Mouse (Mus musculus): ENCODE measurements around the gene Def8. TPM values are rescaled to one million over a fixed set of nuclear protein-coding genes. Genes with fewer than 3 reads are reported as not detected.

Gene Def8
- polyA plus RNA-seq, 1 experiment from 2014 or later: 49.5 TPM

DNA sequence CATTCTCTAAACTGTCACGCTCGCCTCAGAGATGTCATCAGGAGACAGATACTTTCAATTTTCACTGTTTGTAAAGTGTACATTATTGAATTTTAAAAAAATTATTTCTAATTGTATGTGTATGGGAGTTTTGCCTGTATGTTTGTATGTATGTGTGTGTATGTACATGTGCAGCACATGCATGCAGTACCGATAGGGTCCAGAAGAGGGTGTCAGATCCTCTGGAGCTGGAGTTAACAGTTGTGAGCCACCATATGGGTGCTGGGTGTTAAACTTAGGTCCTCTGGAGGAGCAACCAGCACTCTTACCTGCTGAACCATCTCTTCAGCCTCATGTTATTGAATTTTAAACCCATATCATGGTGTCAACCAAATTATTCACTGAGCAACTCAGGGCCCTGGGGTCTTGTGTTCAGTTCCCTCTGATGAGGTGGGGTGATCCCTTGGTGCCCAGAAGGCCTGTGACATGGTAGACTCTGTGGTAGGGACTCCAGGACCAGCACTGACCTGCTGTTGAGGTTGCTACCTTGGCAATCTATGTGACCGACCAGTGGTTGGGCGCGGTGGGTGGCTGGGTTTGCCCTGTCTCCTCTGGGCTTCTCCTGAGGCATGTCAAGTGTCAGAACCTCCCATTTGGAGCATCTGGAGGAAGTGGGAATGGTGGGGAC is 80.6 kb downstream of the Def8 start:
- 96% methylated on average over 6 of the region's 6 CpGs for WGBS
- no peaks in the 10 kb centered on the region for H3K9me3 ChIP-seq (replicated peaks; ENCODE audit: control insufficient read depth, low read length, poor library complexity, severe bottlenecking)
- no peaks in the 10 kb centered on the region for H3K27me3 ChIP-seq (ENCODE audit: control insufficient read depth, insufficient read depth, low read depth, low read length)
- no peak overlapping the region for H3K4me3 ChIP-seq (ENCODE audit: low read depth, low read length)
- no peak overlapping the region for H3K27ac ChIP-seq (ENCODE audit: low read length)
- H3K36me3 ChIP-seq (ENCODE audit: control insufficient read depth, insufficient read depth, low read length): peaks cover 67% of the 10 kb centered on the region
- no peaks in the 10 kb centered on the region for H3K4me1 ChIP-seq (ENCODE audit: control insufficient read depth, insufficient read depth, low read length)
- no peak for ATAC-seq
- no peak overlapping the region for H3K9ac ChIP-seq (ENCODE audit: low read depth, low read length)
- no peak overlapping the region for H3K4me2 ChIP-seq (ENCODE audit: low read length)

DNA sequence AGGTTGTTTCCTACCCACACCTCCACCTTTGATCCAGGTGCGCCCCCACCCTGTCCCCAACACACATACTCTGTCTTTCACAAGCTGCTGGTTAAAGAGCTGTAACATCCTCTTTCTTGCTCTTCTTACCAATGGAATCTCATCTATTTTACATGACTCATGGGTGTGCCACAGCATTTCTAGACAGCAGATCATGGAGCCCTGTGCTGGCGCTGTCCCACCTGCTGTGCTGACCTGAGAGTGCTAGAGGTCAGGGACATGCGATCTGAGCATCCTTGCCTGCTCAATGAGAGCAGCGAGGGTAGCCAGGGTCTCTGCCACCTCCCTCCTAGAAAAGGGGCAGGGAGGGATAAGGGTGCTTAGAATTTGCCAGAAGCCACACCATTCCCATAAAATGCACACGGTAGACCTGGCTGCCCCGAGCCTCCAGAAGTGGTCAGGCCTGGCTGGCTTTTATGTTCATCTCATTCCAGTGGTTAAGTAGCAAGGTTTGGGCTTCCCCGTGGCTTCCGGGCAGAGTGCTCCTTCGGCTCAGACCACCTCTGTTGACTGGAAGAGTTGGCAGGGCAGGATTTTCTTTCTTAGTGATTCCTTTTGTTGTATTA is 81.4 kb downstream of the Def8 start:
- Histone ChIP-seq H3K4me3 (ENCODE audit: low read depth, low read length) (no peak overlapping the region), H3K9me3 (replicated peaks; ENCODE audit: control insufficient read depth, low read length, poor library complexity, severe bottlenecking) (no peaks in the 10 kb centered on the region), H3K27ac (ENCODE audit: low read length) (no peak overlapping the region), H3K4me2 (ENCODE audit: low read length) (no peak overlapping the region), H3K36me3 (ENCODE audit: control insufficient read depth, insufficient read depth, low read length) (peaks cover 68% of the 10 kb centered on the region), H3K4me1 (ENCODE audit: control insufficient read depth, insufficient read depth, low read length) (no peaks in the 10 kb centered on the region), H3K27me3 (ENCODE audit: control insufficient read depth, insufficient read depth, low read depth, low read length) (no peaks in the 10 kb centered on the region), H3K9ac (ENCODE audit: low read depth, low read length) (no peak overlapping the region)
- 85% methylated on average over 9 of the region's 9 CpGs for WGBS
- no peak for ATAC-seq

DNA sequence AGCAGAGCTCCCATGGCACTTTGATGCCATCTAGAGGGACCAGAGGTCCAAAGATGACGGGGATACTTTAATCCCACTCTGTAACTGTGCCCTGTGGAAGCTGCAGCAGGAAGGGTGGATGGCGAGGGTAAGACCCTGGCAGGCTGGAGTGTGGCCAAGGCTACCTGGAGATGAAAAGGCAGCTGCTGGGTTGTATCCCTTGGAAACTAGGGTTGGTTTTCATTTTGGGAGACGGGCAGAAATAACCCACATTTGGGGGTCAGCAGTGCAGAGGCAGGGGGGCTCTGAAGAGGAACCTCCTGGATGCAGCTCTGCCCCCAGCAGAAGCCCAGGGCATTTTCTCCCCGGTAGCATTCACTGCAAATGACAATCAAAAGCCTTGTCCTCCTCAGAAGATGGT is 81.9 kb downstream of the Def8 start:
- Histone ChIP-seq H3K9me3 (replicated peaks; ENCODE audit: control insufficient read depth, low read length, poor library complexity, severe bottlenecking) (no peaks in the 10 kb centered on the region), H3K27ac (ENCODE audit: low read length) (no peak overlapping the region), H3K4me2 (ENCODE audit: low read length) (no peak overlapping the region), H3K27me3 (ENCODE audit: control insufficient read depth, insufficient read depth, low read depth, low read length) (no peaks in the 10 kb centered on the region), H3K36me3 (ENCODE audit: control insufficient read depth, insufficient read depth, low read length) (peaks cover 66% of the 10 kb centered on the region), H3K4me3 (ENCODE audit: low read depth, low read length) (no peak overlapping the region), H3K9ac (ENCODE audit: low read depth, low read length) (no peak overlapping the region), H3K4me1 (ENCODE audit: control insufficient read depth, insufficient read depth, low read length) (no peaks in the 10 kb centered on the region)
- ATAC-seq: no peak
- WGBS: 70% methylated on average over 4 of the region's 4 CpGs

DNA sequence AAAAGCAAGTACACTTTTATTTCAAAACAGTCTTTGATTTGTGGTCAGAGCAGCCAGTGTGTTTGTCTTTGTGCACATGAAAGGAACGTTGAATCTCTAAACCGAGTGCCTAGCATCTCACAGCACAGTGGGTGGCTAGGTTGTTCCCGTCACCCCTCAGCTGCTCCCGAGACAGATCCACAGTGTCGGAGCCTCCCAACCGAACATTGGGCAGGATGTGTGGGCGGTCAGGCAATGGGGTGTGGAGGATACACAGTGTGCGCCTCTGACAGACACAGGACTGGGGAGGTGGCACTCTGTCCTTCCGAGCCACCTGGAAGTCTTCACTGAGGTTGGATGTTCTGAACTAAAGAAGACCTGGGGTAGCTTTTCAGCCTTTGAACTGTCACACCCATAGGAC is 82.4 kb downstream of the Def8 start:
- peaks cover 65% of the 10 kb centered on the region for H3K36me3 ChIP-seq (ENCODE audit: control insufficient read depth, insufficient read depth, low read length)
- H3K4me2 ChIP-seq (ENCODE audit: low read length): no peak overlapping the region
- H3K4me1 ChIP-seq (ENCODE audit: control insufficient read depth, insufficient read depth, low read length): no peaks in the 10 kb centered on the region
- no peaks in the 10 kb centered on the region for H3K27me3 ChIP-seq (ENCODE audit: control insufficient read depth, insufficient read depth, low read depth, low read length)
- 80% methylated on average over 9 of the region's 9 CpGs for WGBS
- H3K9me3 ChIP-seq (replicated peaks; ENCODE audit: control insufficient read depth, low read length, poor library complexity, severe bottlenecking): no peaks in the 10 kb centered on the region
- H3K4me3 ChIP-seq (ENCODE audit: low read depth, low read length): no peak overlapping the region
- H3K27ac ChIP-seq (ENCODE audit: low read length): no peak overlapping the region
- no peak overlapping the region for H3K9ac ChIP-seq (ENCODE audit: low read depth, low read length)
- ATAC-seq: no peak

DNA sequence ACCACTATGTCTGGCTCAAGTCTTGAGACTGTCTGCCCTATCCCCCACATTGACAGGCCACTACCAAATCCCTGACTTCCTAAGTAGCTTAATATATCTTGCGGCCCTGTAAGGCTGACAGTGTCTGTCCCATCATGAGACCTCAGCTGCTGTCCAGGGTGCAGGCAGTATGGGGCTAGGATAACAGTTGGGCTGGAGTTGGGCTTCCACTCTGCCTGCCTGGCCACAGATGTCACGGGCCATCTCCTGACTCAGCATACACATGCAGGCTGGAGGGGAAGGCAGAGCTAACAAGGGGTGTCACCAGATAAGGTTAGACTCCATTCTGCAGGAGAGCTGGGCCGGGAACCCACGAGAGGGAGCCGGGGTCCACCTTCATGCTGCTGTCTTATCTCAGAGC is 83.8 kb downstream of the Def8 start:
- no peak for ATAC-seq
- no peak overlapping the region for H3K4me2 ChIP-seq (ENCODE audit: low read length)
- 96% methylated on average over 5 of the region's 5 CpGs for WGBS

DNA sequence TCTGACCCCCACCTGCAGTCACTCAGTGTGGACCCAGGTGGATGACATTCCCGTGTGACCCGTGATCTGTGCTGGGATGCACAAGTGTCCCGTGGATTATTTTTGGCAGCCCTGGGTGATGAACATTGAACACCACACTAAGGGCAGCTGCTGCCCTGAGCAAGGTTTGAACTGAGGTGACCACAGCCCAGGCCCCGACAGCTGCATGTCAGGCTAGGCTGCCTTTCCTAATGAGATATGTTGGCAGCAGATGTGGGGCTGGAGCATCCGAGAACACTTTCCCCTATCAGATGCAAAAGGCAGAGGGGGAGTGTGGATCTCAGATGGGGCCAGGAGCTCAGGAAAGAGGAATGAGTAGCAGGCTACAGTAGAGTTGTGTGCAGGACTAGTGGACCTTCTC is 87.5 kb downstream of the Def8 start:
- WGBS: 84% methylated on average over 5 of the region's 5 CpGs
- no peak overlapping the region for H3K9ac ChIP-seq (ENCODE audit: low read depth, low read length)
- H3K36me3 ChIP-seq (ENCODE audit: control insufficient read depth, insufficient read depth, low read length): peaks cover 30% of the 10 kb centered on the region
- peaks cover 21% of the 10 kb centered on the region for H3K4me1 ChIP-seq (ENCODE audit: control insufficient read depth, insufficient read depth, low read length)
- no peaks in the 10 kb centered on the region for H3K27me3 ChIP-seq (ENCODE audit: control insufficient read depth, insufficient read depth, low read depth, low read length)
- H3K27ac ChIP-seq (ENCODE audit: low read length): no peak overlapping the region
- no peak overlapping the region for H3K4me2 ChIP-seq (ENCODE audit: low read length)
- H3K4me3 ChIP-seq (ENCODE audit: low read depth, low read length): no peak overlapping the region
- ATAC-seq: no peak
- H3K9me3 ChIP-seq (replicated peaks; ENCODE audit: control insufficient read depth, low read length, poor library complexity, severe bottlenecking): no peaks in the 10 kb centered on the region

More for the DNA sequence above, 83.8 kb downstream of the Def8 start:
- no peaks in the 10 kb centered on the region for H3K4me1 ChIP-seq (ENCODE audit: control insufficient read depth, insufficient read depth, low read length)
- no peak overlapping the region for H3K9ac ChIP-seq (ENCODE audit: low read depth, low read length)
- no peaks in the 10 kb centered on the region for H3K27me3 ChIP-seq (ENCODE audit: control insufficient read depth, insufficient read depth, low read depth, low read length)
- H3K4me3 ChIP-seq (ENCODE audit: low read depth, low read length): no peak overlapping the region
- H3K9me3 ChIP-seq (replicated peaks; ENCODE audit: control insufficient read depth, low read length, poor library complexity, severe bottlenecking): no peaks in the 10 kb centered on the region
- H3K27ac ChIP-seq (ENCODE audit: low read length): no peak overlapping the region
- H3K36me3 ChIP-seq (ENCODE audit: control insufficient read depth, insufficient read depth, low read length): peaks cover 56% of the 10 kb centered on the region

Other genes starting within 250 kb of the Def8 start
- 0.14 and 0.40 TPM in 2 replicates for gene Dpep1, start 237.3 kb upstream of the Def8 start, polyA plus RNA-seq (2015; fragmentation: Nextera tagmentation; extraction: Ambion mirVana)
- gene Chmp1a, start 210.8 kb upstream of the Def8 start, polyA plus RNA-seq (2015; fragmentation: Nextera tagmentation; extraction: Ambion mirVana): 231 and 232 TPM in 2 replicates
- 7.0 and 8.5 TPM in 2 replicates for gene Spata33, start 210.7 kb upstream of the Def8 start, polyA plus RNA-seq (2015; fragmentation: Nextera tagmentation; extraction: Ambion mirVana)
- 53.8 and 54.4 TPM in 2 replicates for gene Cdk10, start 198.7 kb upstream of the Def8 start, polyA plus RNA-seq (2015; fragmentation: Nextera tagmentation; extraction: Ambion mirVana)
- gene Spata2l, start 187.3 kb upstream of the Def8 start, polyA plus RNA-seq (2015; fragmentation: Nextera tagmentation; extraction: Ambion mirVana): 8.2 and 12.1 TPM in 2 replicates
- gene Zfp276, start 169.3 kb upstream of the Def8 start, polyA plus RNA-seq (2015; fragmentation: Nextera tagmentation; extraction: Ambion mirVana): 24.3 and 24.4 TPM in 2 replicates
- gene Vps9d1, start 169.2 kb upstream of the Def8 start, polyA plus RNA-seq (2015; fragmentation: Nextera tagmentation; extraction: Ambion mirVana): 63.8 and 69.0 TPM in 2 replicates
- 5.0 and 5.4 TPM in 2 replicates for gene Fanca, start 105.0 kb upstream of the Def8 start, polyA plus RNA-seq (2015; fragmentation: Nextera tagmentation; extraction: Ambion mirVana)
- gene Spire2, start 90.8 kb upstream of the Def8 start, polyA plus RNA-seq (2015; fragmentation: Nextera tagmentation; extraction: Ambion mirVana): 39.1 and 42.3 TPM in 2 replicates
- 338 and 394 TPM in 2 replicates for gene Tcf25, start 49.8 kb upstream of the Def8 start, polyA plus RNA-seq (2015; fragmentation: Nextera tagmentation; extraction: Ambion mirVana)
- 0.08 and 0.11 TPM in 2 replicates for gene Mc1r, start 16.4 kb upstream of the Def8 start, polyA plus RNA-seq (2015; fragmentation: Nextera tagmentation; extraction: Ambion mirVana)
- 2,090 and 2,148 TPM in 2 replicates for gene Tubb3, start 12.1 kb upstream of the Def8 start, polyA plus RNA-seq (2015; fragmentation: Nextera tagmentation; extraction: Ambion mirVana)
- 55.3 and 58.6 TPM in 2 replicates for gene Afg3l1, start 54.4 kb downstream of the Def8 start, polyA plus RNA-seq (2015; fragmentation: Nextera tagmentation; extraction: Ambion mirVana)
- 95.9 and 103 TPM in 2 replicates for gene Dbndd1, start 91.9 kb downstream of the Def8 start, polyA plus RNA-seq (2015; fragmentation: Nextera tagmentation; extraction: Ambion mirVana)
- 43.9 and 48.2 TPM in 2 replicates for gene Gas8, start 95.3 kb downstream of the Def8 start, polyA plus RNA-seq (2015; fragmentation: Nextera tagmentation; extraction: Ambion mirVana)
- 10.1 and 13.2 TPM in 2 replicates for gene Rhou, start 230.4 kb downstream of the Def8 start, polyA plus RNA-seq (2015; fragmentation: Nextera tagmentation; extraction: Ambion mirVana)